Mouse (Mus musculus) kidney, postnatal 14 days (tissue): Measurements from ENCODE around the gene Mpp1.

Experiments
- DNase-seq: peaks from one replicate; pipeline ENCODE4 v3.0.0; 2022; ENCODE audit warnings: mixed read lengths

Gene Mpp1

GRCm38 (mm10) chrX:75083982-75084773 lies 46.6 kb downstream of the Mpp1 start:
- DNase-seq, result peak; percentile 17

- DNase-seq, result no peak
Measured at GRCm38 (mm10) chrX:75082351-75082750, 48.5 kb downstream of the Mpp1 start.
